Mouse (Mus musculus) liver, embryonic 18 days (tissue): ENCODE measurements around the gene Eid1. TPM values are rescaled to one million over a fixed set of nuclear protein-coding genes. Genes with fewer than 3 reads are reported as not detected.

Experiments
- polyA plus RNA-seq: library from polyadenylated mRNA; depleted of rRNA; stranded (reverse); fragments of >200 nt; gene quantifications from 2 replicates; pipeline ENCODE4 v1.2.3, GENCODE M21; 2012; rRNA removed

Gene Eid1
- 23.0 and 25.0 TPM in 2 replicates for polyA plus RNA-seq

DNA sequence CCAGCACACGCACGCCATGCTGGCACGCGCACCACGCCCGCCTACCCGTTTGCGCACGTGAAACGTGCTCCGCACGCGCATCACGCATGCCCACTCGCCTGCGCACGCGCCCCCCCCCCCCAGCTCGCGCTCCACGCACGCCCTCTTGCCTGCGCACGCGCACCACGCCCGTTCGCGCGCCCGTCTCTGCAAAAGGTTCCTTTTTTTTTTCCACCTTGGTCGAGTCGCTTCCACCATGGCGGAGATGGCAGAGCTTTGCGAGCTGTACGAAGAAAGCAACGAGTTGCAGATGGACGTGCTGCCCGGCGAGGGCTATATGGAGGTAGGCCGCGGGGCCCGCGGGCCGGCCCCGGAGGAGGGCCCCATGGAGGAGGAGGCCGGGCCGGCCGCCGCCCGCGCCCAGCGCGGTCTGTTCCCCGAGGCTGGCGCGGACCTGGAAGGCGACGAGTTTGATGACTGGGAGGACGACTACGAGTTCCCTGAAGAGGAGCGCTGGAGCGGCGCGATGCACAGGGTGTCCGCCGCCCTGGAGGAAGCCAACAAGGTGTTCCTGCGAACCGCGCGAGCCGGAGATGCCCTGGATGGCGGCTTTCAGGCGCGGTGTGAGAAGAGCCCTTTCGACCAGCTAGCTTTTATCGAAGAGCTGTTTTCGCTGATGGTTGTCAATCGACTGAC is at the start of gene Eid1:
Eid1 (plus strand) TSS at position 139 of the 675 bp plus-strand sequence.

DNA sequence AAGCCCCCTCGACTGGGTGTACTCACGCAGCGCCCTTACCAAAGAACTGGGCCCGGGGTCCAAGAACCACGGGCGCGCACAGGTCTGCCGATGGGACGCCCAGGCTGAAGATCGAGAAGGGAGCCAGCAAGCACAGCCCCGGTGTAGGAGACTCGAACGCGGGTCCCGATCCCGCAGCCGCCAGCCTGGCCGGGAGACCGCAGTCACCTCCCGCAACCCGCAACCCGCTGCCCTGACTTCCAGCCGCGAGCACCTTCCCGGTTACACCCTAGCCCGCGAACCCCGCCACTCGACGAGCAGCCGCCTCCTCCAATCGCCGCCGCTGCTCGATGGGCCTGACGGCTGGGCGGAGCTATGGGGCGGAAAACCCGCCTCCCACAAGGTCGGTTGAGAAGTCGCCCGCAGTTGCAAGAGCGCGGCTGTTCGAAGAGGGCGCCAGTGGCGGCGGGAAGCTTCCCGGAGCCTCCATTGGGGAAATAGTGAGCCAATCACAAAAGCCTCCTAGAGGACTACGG is 48.0 kb upstream of the Eid1 start, which contains the start of gene Cep152:
Cep152 (minus strand) TSS at position 277 of the 515 bp plus-strand sequence.

DNA sequence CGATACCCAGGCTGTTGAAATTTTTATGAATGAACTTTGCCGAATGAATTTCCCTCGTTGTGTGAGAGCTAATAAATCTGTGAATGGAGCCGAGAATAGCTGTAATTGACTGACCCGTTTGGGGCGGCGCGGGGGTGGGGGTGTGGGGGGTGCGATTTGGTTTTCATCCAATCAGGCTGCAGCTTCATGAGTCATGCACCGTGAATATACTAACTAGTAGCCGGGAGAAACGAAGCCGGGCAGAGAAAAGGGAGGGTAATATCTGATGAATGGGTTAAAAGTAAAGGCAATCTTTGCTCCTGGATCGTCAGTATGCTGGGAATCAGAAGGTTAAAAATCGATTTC is 51.2 kb downstream of the Eid1 start, which contains the start of gene Shc4:
Shc4 (minus strand) TSS at position 63 of the 345 bp plus-strand sequence.

Other genes starting within 250 kb of the Eid1 start
- 0.01 TPM in 2 replicates for gene Gm9913, start 168.0 kb upstream of the Eid1 start, polyA plus RNA-seq
- 1.6 and 1.7 TPM in 2 replicates for gene Fbn1, start 165.1 kb upstream of the Eid1 start, polyA plus RNA-seq
- gene Cep152, start 48.0 kb upstream of the Eid1 start, polyA plus RNA-seq, result 3.2 and 3.3 TPM in 2 replicates
- 0.57 and 0.62 TPM in 2 replicates for gene Shc4, start 51.1 kb downstream of the Eid1 start, polyA plus RNA-seq
- gene Secisbp2l, start 109.8 kb downstream of the Eid1 start, polyA plus RNA-seq, result 2.8 and 3.2 TPM in 2 replicates
- gene Galk2, start 186.0 kb downstream of the Eid1 start, polyA plus RNA-seq, result 8.5 and 9.7 TPM in 2 replicates
- 38.5 and 43.5 TPM in 2 replicates for gene Cops2, start 186.0 kb downstream of the Eid1 start, polyA plus RNA-seq